Mouse (Mus musculus): Measurements from ENCODE around the gene Arid3b.

Arid3b gene

DNA sequence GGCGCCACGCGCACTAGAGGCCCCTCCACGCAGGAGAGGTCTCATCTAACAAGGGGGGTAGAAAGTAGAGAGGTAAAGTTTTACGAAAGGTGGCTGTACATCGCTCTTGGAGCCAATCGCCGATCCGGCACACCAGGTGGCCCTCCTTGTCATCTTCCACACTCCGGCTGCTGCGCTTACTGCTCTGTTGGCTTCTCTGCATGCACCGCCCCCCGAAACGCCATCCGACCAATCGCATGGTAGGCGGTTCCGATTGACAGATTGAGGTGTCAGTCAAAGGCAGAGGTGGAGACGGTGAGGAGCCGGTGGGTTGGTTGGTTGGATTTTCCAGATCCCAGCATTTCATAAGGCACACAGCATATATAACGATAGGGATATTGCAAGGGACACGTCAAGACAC lies 78.1 kb downstream of the Arid3b start:
- in situ Hi-C loops (cut with MboI; ENCODE audit: low sequenced_read_pairs) = no loop called here

DNA sequence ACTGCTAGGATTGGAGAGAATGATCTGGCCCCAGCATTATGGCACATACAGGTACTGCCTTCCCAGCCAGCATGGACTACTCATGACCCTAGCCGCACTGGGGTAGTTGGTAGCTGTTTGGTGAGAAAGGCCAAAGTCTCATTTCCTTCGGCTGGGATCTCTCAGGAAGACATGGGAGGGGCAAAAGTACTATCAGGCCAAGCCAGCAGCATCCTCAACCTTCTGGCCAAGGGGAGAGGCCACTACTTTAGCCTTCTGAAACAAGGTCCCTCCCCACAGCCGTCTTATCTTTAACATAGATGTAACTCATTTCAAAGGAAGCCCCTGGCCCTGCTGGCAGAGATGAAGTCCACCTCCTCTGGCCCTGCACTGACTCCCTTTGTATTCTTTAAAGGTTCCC lies 79.0 kb downstream of the Arid3b start:
- in situ Hi-C loops (cut with MboI; ENCODE audit: low sequenced_read_pairs) = no loop called here

GRCm38 (mm10) chr9:57750901-57751300 lies 85.7 kb downstream of the Arid3b start:
- in situ Hi-C loops (cut with MboI; ENCODE audit: low sequenced_read_pairs) = no loop called here

- in situ Hi-C loops (cut with MboI; ENCODE audit: low sequenced_read_pairs) = no loop called here
Measured at GRCm38 (mm10) chr9:57748831-57749230, 87.8 kb downstream of the Arid3b start.

DNA sequence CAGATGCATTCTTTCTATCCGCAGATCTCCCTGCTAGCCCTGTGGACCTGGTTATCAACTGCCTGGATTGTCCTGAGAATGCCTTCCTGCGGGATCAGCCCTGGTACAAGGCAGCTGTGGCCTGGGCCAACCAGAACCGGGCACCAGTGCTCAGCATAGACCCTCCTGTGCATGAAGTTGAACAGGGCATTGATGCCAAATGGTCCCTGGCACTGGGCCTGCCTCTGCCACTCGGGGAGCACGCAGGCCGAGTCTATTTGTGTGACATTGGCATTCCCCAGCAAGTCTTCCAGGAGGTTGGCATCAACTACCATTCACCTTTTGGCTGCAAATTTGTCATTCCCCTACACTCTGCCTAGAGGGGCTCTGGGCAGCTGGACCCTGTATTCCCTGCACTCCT lies 88.5 kb downstream of the Arid3b start:
- in situ Hi-C loops (cut with MboI; ENCODE audit: low sequenced_read_pairs) = no loop called here

DNA sequence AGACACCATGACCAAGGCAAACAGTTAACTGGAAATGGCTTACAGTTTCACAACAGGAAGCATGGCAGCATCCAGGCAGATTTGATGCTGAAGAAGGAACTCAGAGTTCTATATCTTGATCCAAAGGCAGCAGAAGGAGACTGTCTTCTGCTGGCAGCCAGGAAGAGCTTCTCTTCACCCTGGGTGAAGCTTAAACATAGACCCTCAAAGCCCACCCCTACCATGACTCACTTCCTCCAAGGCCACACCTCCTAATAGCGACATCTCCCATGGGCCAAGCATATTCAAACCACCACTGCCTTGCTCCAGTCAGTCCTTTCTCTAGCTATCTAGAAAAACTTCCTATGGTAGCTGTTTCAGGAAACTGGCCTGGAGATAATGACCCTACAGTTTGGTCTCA lies 89.5 kb downstream of the Arid3b start:
- in situ Hi-C loops (cut with MboI; ENCODE audit: low sequenced_read_pairs) = no loop called here

- in situ Hi-C loops (cut with MboI; ENCODE audit: low sequenced_read_pairs) = no loop called here
Measured at GRCm38 (mm10) chr9:57744462-57745091, 92.0 kb downstream of the Arid3b start.
